Mouse (Mus musculus) CH12.LX (cell line): Measurements from ENCODE around the gene Dbh. TPM values are rescaled to one million over a fixed set of nuclear protein-coding genes. Genes with fewer than 3 reads are reported as not detected.

Experiments
- DNase-seq: peaks from one replicate; pipeline ENCODE4 v3.0.0-alpha.2; 2013; ENCODE audit errors: extremely low read depth
- H3K27ac ChIP-seq: 2 replicates; pipeline ENCODE4 v1.5.1; 2012; ENCODE audit warnings: low read depth, mild to moderate bottlenecking, control low read depth, moderate library complexity; ENCODE audit not compliant: insufficient read depth
- H3K27me3 ChIP-seq: replicated peaks from 2 replicates; pipeline ENCODE3; 2012; ENCODE audit warnings: inconsistent platforms
- H3K36me3 ChIP-seq, 2 experiments: replicated peaks in 1 of 2; 2 replicates each; pipeline versions ENCODE3 to v1.6.1; 2012; ENCODE audit warnings: inconsistent platforms in 1 of 2, low read length in 1 of 2, mild to moderate bottlenecking in 1 of 2, mixed read lengths in 1 of 2, moderate library complexity in 1 of 2; ENCODE audit not compliant: control insufficient read depth in 1 of 2, insufficient read depth in 1 of 2
- H3K4me1 ChIP-seq, 2 experiments: 2 replicates each; pipeline ENCODE4 v1.6.1; 2012; ENCODE audit warnings: inconsistent platforms in 1 of 2, moderate library complexity in 1 of 2; ENCODE audit not compliant: insufficient read depth in 2 of 2, control insufficient read depth in 1 of 2
- H3K4me2 ChIP-seq: 2 replicates; pipeline ENCODE4 v1.6.1; 2012; ENCODE audit warnings: low read depth, mild to moderate bottlenecking, control low read depth; ENCODE audit not compliant: poor library complexity, insufficient read depth, severe bottlenecking
- H3K4me3 ChIP-seq, 3 experiments: fragments of 150-350 bp in 1 of 3; sonication (generic) in 1 of 3; replicated peaks in 1 of 3; 2 replicates each; pipeline versions ENCODE3 to v1.5.1; 2011 to 2012; ENCODE audit warnings: low read depth in 2 of 3, low read length in 2 of 3, mild to moderate bottlenecking in 2 of 3, moderate library complexity in 2 of 3, control low read depth in 1 of 3, improper control_type of control experiment in 1 of 3, inconsistent platforms in 1 of 3, mixed read lengths in 1 of 3; ENCODE audit not compliant: poor library complexity in 1 of 3
- H3K79me2 ChIP-seq: replicated peaks from 2 replicates; pipeline ENCODE4 v1.6.1; 2012; ENCODE audit warnings: mild to moderate bottlenecking, moderate library complexity; ENCODE audit not compliant: control insufficient read depth, poor library complexity, insufficient read depth, severe bottlenecking; ENCODE audit errors: extremely low read depth
- H3K9ac ChIP-seq: 2 replicates; pipeline ENCODE4 v1.6.1; 2012; ENCODE audit warnings: low read depth, mild to moderate bottlenecking, control low read depth, moderate library complexity; ENCODE audit not compliant: insufficient read depth
- H3K9me3 ChIP-seq: replicated peaks from 2 replicates; pipeline ENCODE3; 2012; ENCODE audit warnings: low read length, inconsistent platforms, mixed read lengths
- CHD1 ChIP-seq: IDR thresholded peaks from 2 replicates; pipeline ENCODE4 v1.6.1; 2012; ENCODE audit warnings: low read depth, low read length, improper control_type of control experiment, inconsistent platforms
- CHD2 ChIP-seq: IDR thresholded peaks from 2 replicates; pipeline ENCODE4 v1.6.1; 2011; ENCODE audit warnings: low read length, improper control_type of control experiment
- E2F4 ChIP-seq: IDR thresholded peaks from 2 replicates; pipeline ENCODE4 v1.6.1; 2011; ENCODE audit warnings: low read depth, low read length, improper control_type of control experiment; ENCODE audit not compliant: insufficient replicate concordance
- ELF1 ChIP-seq: IDR thresholded peaks from 2 replicates; pipeline ENCODE4 v1.6.1; 2014; ENCODE audit warnings: low read depth, mild to moderate bottlenecking, inconsistent platforms, low read length, improper control_type of control experiment
- EP300 ChIP-seq: IDR thresholded peaks from 2 replicates; pipeline ENCODE4 v1.6.1; 2011; ENCODE audit warnings: low read length, improper control_type of control experiment
- ETS1 ChIP-seq: conservative IDR thresholded peaks from 2 replicates; pipeline ENCODE4 v1.6.1; 2012; ENCODE audit warnings: low read depth, mild to moderate bottlenecking, inconsistent platforms, low read length, improper control_type of control experiment, moderate library complexity
- HCFC1 ChIP-seq: IDR thresholded peaks from 2 replicates; pipeline ENCODE4 v1.6.1; 2012; ENCODE audit warnings: low read depth, mild to moderate bottlenecking, inconsistent platforms, low read length, improper control_type of control experiment
- IRF4 ChIP-seq: IDR thresholded peaks from 2 replicates; pipeline ENCODE4 v1.6.1; 2014; ENCODE audit warnings: low read depth, mild to moderate bottlenecking, inconsistent platforms, low read length, improper control_type of control experiment
- JUN ChIP-seq: IDR thresholded peaks from 2 replicates; pipeline ENCODE4 v1.6.1; 2011; ENCODE audit warnings: low read depth, mild to moderate bottlenecking, low read length, improper control_type of control experiment, moderate library complexity; ENCODE audit not compliant: insufficient read depth
- KAT2A ChIP-seq: IDR thresholded peaks from 2 replicates; pipeline ENCODE4 v1.6.1; 2012; ENCODE audit warnings: low read length, improper control_type of control experiment, inconsistent platforms; ENCODE audit not compliant: insufficient replicate concordance
- MXI1 ChIP-seq: IDR thresholded peaks from 2 replicates; pipeline ENCODE4 v1.6.1; 2011; ENCODE audit warnings: mild to moderate bottlenecking, low read depth, low read length, improper control_type of control experiment
- POLR2AphosphoS2 ChIP-seq: IDR thresholded peaks from 2 replicates; pipeline ENCODE4 v1.6.1; 2011; ENCODE audit warnings: low read depth, low read length, improper control_type of control experiment
- TCF12 ChIP-seq: IDR thresholded peaks from 2 replicates; pipeline ENCODE4 v1.6.1; 2014; ENCODE audit warnings: low read depth, mild to moderate bottlenecking, inconsistent platforms, low read length, improper control_type of control experiment
- UBTF ChIP-seq: IDR thresholded peaks from 2 replicates; pipeline ENCODE4 v1.6.1; 2012; ENCODE audit warnings: low read depth, mild to moderate bottlenecking, inconsistent platforms, low read length, improper control_type of control experiment, moderate library complexity
- USF1 ChIP-seq: IDR thresholded peaks from 2 replicates; pipeline ENCODE4 v1.6.1; 2014; ENCODE audit warnings: low read depth, mild to moderate bottlenecking, inconsistent platforms, low read length, improper control_type of control experiment
- ZC3H11A ChIP-seq: IDR thresholded peaks from 2 replicates; pipeline ENCODE4 v1.6.1; 2012; ENCODE audit warnings: low read depth, mild to moderate bottlenecking, inconsistent platforms, low read length, improper control_type of control experiment
- ZNF384 ChIP-seq: IDR thresholded peaks from 2 replicates; pipeline ENCODE4 v1.6.1; 2012; ENCODE audit warnings: low read depth, low read length, improper control_type of control experiment, inconsistent platforms
- dilution Hi-C: fragments of 300-500 bp; cut with MboI; formaldehyde crosslinking; loops from 2 replicates; pipeline ENCODE4 v1.14.3; 2020; ENCODE audit warnings: low sequenced_read_pairs; ENCODE audit not compliant: extremely low pct_unique_long_range_greater_than_20kb, extremely low pct_ligation_motif_present
- in situ Hi-C: fragments of 300-500 bp; cut with MboI; formaldehyde crosslinking; loops from 3 replicates; pipeline ENCODE4 v1.14.3; 2019; ENCODE audit warnings: low sequenced_read_pairs, low pct_ligation_motif_present, low pct_unique_long_range_greater_than_20kb, mixed read lengths
- polyA plus RNA-seq: library from polyadenylated mRNA; unstranded; fragments of >175 nt; gene quantifications from 2 replicates; pipeline ENCODE4 v1.2.1, GENCODE M21; 2012; ENCODE audit warnings: low read depth; ENCODE audit not compliant: insufficient read length
- total RNA-seq, 2 experiments: library from RNA; depleted of rRNA; stranded (reverse); fragments of 300-350 nt in 1 of 2; fragments of >200 nt in 1 of 2; gene quantifications; 2 replicates each; pipeline ENCODE4 v1.2.3; 2012 to 2014

The Dbh gene
- total and polyA plus RNA-seq, 3 experiments, result not detected

- no peaks in the 10 kb centered on the region for H3K36me3 ChIP-seq
- TF ChIP-seq JUN (no peak), CHD1 (no peak), ELF1 (no peak), CHD2 (no peak), KAT2A (no peak), EP300 (no peak), E2F4 (no peak), ZC3H11A (no peak), TCF12 (no peak), HCFC1 (no peak)
- TF ChIP-seq, all 38 proteins: peak for 0
- dilution Hi-C loops (no loop called here), in situ Hi-C loops (no loop called here)
- Histone ChIP-seq H3K9ac (no peak overlapping the region), H3K79me2 (no peaks in the 10 kb centered on the region), H3K4me1 (no peaks in the 10 kb centered on the region), H3K9me3 (no peaks in the 10 kb centered on the region), H3K4me3 (no peak overlapping the region), H3K27ac (no peak overlapping the region), H3K4me2 (no peak overlapping the region), H3K27me3 (peaks cover 13% of the 10 kb centered on the region)
- DNase-seq, result no peak
Measured at GRCm38 (mm10) chr2:27206128-27206797, 41.2 kb downstream of the Dbh start.

GRCm38 (mm10) chr2:27207126-27207525 is 42.1 kb downstream of the Dbh start:
- in situ Hi-C loops (no loop called here), dilution Hi-C loops (no loop called here)
- Histone ChIP-seq H3K79me2 (no peaks in the 10 kb centered on the region), H3K4me1 (0 out of 4 replicates have a peak, but pooled peaks cover 0 to 3% of the 10 kb centered on the region in 2 experiments), H3K27ac (no peak overlapping the region), H3K27me3 (peaks cover 20% of the 10 kb centered on the region), H3K36me3 (no peaks in the 10 kb centered on the region), H3K4me2 (no peak overlapping the region), H3K4me3 (no peak overlapping the region), H3K9me3 (no peaks in the 10 kb centered on the region), H3K9ac (no peak overlapping the region)
- TF ChIP-seq USF1, result no peak
- no peak for TF ChIP-seq MXI1
- DNase-seq, result no peak

- H3K27ac ChIP-seq, result no peak overlapping the region
- in situ Hi-C loops (no loop called here), dilution Hi-C loops (no loop called here)
- no peaks in the 10 kb centered on the region for H3K9me3 ChIP-seq
- H3K4me1 ChIP-seq, result 0 out of 4 replicates have a peak, but pooled peaks cover 0 to 4% of the 10 kb centered on the region in 2 experiments
- H3K36me3 ChIP-seq, result no peaks in the 10 kb centered on the region
- H3K79me2 ChIP-seq, result no peaks in the 10 kb centered on the region
- H3K9ac ChIP-seq, result no peak overlapping the region
- no peak for DNase-seq
- no peak overlapping the region for H3K4me2 ChIP-seq
- H3K27me3 ChIP-seq, result peaks cover 29% of the 10 kb centered on the region
- TF ChIP-seq ZNF384 (no peak), POLR2AphosphoS2 (no peak), UBTF (no peak), ETS1 (no peak), IRF4 (no peak)
- no peak overlapping the region for H3K4me3 ChIP-seq
Measured at GRCm38 (mm10) chr2:27209370-27209769, 44.3 kb downstream of the Dbh start.
